Mouse (Mus musculus): ENCODE results near the gene Inpp5f.
"Not testable (repeated sequence)": the region's sequence is repeated elsewhere in the genome, so short reads cannot be mapped to it uniquely, and the experiment has no call there.

The Inpp5f gene

DNA sequence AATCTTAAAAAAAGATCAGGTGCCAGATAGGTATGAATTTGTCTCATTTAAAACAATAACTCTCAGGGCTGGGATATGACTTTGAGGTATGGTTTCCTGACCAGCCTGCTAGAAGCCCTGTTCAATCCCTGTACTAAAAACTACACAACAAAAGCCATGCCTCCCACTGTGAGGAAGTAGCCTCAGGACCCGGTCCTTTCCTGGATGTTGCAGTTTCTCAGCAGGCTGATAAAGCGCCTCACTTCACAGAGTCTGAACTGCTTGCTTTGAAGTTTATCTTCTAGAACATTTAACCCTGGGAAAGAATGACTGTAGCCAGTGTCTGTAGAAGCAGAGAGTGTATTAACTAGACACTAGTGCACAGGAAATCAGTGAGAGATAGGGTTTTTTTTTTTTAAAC, 57.7 kb downstream of the Inpp5f start:
- no peak for DNase-seq

DNA sequence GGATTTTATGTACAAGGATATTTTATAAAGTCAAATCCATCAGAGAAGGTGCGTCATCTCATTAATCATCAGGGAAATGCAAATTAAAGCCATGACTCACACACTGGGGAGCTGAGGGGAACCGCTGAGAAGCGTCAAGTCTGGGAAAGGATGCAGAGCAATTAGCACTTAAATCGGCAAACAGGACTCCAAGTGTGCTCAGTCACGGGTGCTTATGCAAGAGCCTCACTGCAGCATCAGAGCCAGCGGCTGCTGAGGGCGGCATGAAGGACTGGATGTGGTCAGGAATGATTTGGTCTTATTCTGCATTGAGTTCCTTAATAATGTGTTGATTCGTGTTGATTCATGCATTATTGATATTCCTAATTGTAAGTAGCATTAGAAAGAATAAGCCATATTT, 60.8 kb downstream of the Inpp5f start:
- DNase-seq: no peak

DNA sequence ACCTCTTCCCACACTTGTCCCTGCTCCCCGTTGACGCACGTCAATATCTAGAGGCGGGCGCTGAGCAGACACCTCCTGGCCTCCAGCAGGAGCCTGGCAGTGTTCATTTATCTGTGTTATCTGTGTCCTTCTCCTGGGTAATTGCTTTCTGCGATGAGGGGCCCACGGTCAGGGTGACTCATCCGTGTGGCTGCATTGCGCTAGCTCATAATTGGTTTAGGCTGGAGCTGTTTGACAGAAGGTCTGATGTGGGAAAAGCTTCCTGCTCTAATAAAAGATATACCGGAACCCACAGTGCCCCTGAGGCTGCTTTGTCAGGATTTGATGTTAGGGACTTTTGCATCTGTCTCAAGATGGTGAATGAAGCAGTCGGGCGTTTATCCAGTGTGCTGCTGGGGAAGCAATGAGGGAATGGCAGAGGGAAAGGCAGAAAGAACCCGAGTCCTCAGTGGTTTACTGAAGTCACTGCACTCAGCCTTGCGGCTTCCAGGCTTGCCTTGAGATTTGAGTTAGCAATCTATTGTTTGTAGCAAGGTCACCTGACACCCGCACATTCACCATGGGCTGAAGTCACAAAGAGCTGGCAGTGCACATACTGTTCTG, 61.4 kb downstream of the Inpp5f start:
- DNase-seq: no peak

DNA sequence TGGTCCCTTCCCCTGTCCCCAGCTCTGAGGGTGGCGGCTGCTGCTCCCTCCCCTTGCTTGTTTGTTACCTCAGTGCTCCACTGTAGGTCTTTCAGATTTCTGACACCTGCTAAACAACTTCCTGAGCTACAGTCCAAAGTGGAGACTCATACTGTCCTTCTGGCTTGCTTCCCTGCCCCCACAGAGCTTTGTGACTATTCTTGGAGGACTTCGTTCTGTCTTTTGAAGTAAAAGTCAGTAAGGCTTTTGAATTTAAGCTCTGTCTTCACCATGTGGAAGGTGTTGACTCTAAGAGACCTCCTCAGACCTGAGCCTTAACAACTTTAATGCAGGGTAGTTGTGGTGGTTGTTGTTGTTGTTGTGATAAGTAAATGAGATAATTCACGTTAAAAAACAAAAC, 67.4 kb downstream of the Inpp5f start:
- no peak for DNase-seq

DNA sequence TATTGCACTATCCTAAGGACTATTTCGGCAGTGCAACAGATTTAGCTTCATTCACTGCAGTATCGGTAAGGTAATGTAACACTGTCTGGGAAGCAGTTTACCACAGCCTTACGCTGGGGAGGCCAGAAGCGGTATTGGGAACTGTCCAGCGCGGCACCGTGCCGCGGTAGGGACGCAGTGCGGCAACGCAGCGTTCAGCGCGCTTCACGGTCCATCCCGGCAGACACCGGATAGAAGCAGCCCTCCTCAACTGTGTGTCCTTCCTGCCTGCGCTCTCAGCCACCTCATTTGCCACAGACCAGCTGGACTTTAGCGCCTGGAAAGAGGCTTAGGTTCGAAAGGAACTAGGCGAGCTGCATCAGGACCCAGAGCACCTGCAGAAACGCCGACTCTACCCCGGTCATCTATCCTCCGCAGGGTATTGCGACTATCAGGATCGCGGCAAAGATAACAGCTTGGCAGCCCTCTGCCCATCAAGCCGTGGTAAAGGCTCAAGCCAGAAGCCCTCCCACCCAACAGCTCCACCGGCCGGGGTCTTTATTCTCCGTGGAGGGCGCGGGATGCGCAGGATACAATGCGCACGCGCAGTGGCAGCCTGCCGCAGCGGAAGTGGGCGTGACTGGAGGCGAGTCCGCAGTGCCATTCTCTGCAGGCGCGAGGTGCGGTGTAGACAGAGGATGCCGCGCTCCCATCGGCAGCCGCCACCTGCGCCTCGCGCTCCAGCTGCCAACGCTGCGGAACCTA, 76.9 kb downstream of the Inpp5f start:
- DNase-seq: peak; percentile 74

DNA sequence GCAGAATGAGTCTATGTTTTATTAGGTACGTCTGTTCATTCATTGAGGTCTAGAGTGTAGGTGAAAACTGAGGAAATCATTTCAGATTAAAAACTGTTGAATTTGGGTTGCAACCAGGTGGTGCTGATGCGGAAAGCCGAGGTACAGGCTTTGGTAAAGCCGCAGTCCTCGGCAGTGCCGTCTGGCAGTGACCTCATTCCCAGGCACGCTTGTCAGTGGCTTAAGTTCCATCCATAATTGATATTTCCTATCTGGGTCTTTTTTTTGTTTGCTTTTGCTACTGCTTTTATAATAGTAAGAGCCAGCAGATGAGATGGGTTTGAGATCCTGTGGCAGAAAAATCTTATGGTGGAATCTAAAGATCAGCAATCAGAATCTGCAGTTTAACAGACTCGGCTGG, 78.2 kb downstream of the Inpp5f start:
- DNase-seq: no peak

DNA sequence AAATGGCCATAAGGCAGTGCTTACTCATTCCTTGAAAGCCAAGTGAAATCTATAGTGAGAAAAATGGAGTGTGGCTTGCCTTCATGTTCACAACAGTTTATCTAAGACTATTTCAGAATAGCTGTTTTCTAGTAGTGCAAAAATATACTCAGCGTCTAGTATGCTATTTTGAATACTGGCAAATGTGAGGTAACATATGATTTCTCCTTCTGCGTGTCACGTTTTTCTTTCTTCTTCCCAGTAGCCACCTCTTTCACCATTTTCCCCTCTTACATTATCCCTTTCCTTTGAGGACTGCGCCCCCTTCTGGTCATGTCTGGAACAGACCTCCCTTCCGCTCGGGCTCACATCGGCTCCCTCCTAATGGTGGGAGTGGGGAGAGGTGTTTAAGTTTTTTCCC, 78.9 kb downstream of the Inpp5f start:
- DNase-seq: peak; percentile 87

DNA sequence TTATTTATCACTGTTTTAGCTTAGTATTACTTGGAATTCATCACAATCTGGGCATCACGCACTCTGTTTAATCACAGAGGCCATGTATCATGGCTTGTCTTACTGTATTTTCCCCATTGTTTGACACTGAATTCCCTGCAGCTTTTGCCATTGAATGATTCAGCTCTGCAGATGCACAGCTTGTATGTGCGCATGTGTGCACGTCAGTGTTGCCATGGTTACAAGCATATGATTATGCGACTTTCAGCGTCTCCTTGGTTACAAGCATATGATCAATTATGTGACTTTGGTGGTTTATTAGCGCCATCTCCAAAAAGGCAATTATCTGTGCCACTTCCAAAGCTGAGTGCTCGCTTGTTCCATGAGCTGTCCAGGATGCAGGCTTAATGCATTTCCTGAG, 79.7 kb downstream of the Inpp5f start:
- DNase-seq: no peak

DNA sequence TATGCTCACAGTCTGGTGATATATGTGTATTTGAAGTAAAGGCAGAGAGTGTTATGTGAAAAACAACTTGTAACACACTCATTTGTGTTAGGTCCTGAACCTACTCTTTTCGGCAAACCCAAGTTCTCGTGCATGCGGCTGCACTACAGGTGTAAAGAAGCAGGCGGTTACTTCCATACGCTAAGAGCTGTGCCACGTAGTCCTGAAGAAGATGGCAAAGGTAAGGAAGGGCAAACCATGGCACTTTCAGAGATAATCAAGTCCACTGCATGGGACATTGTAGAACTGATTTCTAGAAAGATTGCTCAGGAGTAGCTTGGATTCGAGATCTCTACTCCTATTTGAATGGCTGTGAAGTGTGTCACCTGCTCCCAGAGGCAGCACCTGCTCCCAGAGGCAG, 81.0 kb downstream of the Inpp5f start:
- DNase-seq: no peak

DNA sequence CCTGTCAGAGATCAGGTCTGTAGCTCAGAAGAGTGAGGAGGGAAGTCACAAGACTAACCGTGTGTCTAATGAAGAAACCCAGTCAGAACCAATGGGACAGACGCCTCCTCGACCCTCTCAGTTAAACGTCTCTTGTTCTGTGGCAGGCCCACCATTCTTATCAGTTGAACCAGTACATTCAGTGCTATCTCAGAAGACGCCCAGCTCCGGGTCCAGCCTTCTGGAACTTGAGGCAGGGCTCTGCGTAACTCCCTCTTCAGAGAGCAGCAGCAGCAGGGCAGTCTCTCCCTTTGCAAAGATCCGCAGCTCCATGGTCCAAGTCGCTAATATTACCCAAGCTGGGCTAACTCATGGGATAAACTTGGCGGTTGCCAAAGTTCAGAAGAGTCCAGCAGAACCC, 83.7 kb downstream of the Inpp5f start:
- no peak for DNase-seq

DNA sequence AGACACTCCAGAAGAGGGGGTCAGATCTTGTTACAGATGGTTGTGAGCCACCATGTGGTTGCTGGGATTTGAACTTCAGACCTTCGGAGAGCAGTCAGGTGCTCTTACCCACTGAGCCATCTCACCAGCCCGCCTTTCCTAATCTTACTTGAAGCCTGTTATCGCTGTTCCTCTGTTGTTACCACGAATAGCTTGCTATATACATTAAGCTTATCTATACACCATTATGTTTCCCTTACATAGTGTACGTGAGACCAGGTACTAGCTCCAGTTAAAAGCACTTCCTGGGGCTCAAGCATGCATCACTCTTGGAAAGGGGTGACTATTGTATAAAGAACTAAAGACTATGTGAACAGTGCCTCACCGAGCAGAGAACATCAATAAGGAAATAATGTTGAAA, 88.8 kb downstream of the Inpp5f start:
- DNase-seq: not testable (repeated sequence)

DNA sequence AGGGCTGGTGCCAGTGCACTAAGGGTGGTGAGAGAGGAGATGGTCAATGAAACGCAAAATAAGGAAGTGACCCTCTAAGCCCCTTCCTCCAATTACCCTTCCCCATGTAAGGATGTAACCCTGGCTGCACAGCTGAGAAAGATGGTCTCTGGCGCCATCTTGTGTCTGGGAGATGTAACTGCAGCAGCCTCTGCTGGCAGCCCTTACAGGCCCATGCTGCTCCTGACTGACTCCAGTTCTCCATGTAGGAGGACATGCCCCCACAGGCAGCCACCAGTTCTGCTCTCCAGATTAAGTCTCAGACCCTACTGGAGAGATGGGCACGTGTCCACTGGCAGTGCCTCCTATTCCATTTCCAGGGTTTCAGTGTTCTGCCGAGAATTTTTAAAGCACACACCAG, 94.6 kb downstream of the Inpp5f start:
- DNase-seq: peak; percentile 67

DNA sequence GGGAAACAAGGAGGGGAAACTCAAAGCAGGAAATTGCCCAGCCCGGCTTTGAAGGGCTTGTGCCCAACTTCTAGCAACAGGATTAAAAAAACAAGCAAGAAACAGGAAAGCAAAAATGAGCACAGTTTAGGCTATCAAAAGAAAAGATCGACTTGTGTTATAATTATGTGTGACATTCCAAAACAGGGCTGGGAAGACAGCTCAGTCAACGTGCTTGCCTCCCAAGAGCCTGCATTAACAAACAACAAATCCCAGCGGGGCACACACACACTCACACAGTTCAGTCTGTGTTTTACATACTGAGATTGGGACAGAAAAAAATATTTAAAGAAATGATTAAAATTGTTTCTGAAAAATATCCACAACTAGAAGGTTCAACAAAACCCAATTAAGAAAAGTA, 106.9 kb downstream of the Inpp5f start:
- peak; percentile 27 for DNase-seq

DNA sequence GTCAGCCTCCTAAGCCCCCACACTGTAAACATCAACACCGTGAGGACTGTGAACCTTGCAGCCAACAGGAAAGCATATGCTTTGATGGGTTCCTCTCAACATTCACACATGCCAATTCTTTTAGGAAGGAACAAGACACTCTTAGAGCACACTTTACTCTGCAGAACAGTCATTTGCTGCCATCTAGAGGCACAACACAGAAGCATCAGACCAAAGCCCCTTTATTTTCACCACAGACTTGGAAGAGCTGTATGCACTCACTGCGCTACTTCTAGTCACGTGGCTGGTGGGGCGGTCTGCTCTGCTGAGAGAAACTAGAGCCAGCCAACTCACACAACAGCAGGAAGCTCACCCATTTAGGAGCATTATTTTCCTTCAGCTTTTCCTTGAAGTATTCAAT, 113.6 kb downstream of the Inpp5f start:
- peak; percentile 91 for DNase-seq

DNA sequence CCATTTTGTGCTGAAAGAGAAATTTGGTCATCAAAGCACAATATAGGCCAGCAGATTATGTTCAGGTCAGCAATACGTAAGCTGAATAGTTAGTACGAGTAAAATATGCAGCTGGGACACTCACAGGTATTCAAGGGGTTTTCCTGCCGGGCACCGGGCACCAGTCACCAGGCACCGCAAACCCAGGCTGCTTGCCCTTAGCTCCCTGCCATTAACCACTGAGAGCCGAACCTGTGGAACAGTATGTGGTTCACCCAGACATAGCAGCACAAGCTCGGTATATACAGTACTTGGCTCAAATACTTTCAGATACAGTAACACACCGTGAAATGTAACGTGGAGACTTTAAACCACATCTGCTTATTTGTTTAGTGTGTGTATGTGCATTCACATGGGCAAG, 114.1 kb downstream of the Inpp5f start:
- DNase-seq: no peak

DNA sequence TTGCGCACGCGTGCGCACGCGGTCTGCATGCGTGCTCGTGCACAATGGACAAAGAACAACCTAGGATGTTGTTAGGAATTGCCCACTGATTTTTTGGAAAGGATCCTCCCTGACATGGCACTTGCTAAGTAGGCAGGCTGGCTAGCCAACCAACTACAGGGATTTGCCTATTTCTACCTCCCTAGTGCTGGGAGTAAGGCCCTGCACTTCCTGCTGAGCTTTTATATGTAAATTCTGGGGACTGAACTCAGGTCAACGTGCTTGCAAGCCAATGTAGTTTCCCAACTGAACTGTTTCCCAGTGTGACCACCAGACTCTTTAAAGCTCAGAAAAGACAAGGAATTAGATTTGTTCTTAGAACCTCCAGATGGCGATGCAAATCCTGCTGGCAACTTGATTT, 115.9 kb downstream of the Inpp5f start:
- no peak for DNase-seq

DNA sequence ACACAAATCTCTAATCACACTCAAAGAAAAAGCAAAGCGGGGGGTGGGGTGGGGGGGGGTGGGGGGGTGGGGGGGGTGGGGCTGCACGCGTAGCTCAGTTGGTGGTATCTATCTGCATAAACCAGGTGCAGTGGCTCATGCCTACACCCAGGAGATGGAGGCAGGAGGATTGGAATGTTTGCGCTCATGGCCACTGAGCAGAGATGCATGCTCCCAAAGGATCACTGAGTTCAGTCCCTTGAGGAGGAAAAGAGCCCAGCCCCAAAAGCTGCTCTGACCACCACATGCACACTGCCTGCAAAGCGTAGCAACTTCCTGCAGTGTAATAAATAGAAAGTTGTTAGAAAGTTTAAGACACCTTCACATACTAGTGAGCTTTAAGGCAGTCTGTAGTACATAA, 116.6 kb downstream of the Inpp5f start:
- no peak for DNase-seq

DNA sequence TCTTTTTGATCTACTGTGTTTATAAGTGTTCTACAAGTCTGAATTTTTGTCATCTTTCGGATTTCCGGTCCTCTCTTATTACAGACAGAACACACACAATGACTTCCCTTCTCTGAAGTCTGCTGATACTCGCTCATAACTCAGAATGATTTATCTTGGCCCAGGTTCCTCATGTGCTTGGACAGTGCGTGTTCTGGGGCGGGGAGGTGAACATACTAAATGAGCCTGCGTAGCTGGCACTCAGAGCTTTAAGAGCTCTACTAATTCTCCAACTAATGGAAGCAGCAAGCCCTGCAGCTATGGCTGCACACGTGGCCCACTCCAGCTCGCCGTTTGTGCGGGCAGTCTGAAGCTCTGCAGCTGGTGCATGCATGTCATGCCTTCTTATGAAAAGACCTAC, 117.6 kb downstream of the Inpp5f start:
- DNase-seq: peak; percentile 31

DNA sequence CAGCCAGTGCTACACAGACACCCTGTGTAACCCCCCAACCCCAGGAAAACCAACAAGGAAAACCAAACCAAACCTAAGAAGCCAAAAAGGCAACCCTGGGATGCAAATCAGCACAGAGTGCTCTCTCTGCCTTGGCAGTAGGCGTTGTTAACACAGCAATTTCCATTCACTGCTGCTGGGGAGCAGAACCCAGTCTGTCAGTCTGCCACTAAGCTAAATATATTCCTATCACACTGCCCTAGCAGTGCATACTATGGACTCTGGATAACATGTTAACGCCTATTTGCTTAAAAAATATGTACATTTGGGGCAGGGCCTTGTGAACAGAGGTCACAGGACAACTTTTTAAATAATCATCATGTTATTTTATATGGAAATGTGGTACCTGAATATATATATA, 120.5 kb downstream of the Inpp5f start:
- no peak for DNase-seq

DNA sequence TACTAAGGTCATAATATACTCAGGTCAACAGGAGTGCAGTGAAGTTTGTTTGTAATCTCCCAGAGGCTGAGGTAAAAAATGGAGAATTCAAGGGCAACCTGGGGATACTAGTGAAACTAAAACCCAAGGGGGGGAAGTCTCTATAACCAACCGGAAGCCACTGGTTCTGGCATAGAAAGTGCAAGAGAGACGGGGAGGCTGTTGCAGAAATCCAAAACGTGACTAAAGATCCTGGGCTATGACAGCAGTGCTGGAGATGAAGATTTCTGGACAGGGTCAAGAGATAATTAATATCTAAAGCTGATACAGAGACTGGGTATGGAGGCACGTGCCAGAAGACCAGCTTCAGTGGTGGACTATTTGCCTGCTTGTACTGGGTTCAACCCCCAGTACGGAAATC, 126.9 kb downstream of the Inpp5f start:
- peak; percentile 31 for DNase-seq

DNA sequence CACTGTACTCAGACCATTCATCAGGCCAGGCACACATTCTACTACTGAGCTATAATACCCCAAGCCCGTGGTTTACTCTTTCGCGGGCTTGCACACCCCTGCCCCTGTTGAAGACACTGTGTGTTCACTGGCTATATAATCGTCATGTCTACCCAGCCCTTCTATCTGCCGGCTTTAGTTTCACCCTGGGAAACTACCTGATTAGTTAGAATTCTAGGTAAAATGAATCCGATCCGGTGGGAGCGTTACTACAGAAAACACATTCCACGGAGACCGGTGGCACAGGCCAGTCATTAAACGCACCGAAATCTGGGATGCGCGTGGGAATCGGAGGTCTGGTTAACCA, 128.0 kb downstream of the Inpp5f start:
- no peak for DNase-seq

DNA sequence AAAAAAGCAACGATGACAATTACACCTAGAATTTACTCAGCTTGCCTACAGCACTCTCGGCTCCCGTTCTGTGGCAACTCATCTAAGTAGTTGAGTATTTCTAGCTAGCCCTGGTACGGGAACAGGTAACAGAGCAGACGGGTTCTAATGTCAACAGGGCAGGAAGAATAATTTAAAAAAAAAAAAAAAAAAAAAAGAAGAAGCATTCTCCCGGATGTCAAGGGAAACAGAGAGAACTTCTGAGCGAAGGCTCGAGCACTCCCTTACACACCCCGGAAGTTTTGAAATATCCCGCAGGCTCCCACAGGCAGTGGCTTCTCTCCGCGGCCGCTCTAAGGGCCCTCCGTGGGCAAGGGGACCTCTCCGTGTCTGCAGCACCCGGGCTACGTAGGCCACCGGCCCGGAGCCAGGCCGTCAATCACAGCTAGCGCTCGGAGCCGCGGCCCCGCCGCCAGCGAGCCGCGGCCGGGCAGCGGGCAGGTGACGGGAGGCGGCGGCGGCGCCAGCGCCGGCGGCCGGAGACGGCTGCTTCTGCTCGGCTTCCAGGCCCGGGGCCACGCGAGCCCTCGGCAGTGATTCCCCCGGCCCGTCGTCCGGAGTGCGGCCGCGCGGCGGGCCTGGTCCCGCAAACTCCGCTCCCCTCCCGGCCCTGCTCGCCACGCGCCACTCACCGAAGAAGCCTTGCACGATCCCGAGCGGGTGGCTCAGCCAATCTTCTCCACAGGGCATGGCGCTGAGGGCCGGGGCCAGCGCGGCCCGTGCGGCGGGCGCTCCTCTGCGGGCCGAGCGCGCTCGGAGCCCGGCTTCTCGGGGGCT, 128.5 kb downstream of the Inpp5f start:
- DNase-seq: peak; percentile 72

DNA sequence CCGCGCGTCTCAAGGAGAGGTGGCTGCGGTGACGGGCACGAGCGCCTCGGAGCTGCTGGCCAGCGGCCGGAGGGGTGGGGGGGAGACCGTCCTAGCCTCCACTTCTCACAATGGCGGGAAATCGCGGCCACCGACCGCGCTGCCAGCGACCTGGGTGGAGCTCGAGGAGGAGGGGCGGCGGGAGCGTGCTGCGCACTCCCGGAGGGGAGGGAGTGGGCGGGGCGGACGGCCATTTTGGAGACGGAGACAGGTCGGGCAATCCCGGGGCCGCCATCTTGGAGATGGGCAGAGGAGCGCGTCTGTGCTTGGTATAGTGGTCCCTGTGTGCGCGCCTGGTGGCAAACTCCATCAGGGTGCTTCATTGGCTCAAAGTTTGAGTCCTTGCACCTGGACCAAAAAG, 129.2 kb downstream of the Inpp5f start, which contains the start of gene Mcmbp:
Mcmbp (minus strand) TSS at position 162 of the 400 bp plus-strand sequence.
- peak; percentile 98 for DNase-seq

DNA sequence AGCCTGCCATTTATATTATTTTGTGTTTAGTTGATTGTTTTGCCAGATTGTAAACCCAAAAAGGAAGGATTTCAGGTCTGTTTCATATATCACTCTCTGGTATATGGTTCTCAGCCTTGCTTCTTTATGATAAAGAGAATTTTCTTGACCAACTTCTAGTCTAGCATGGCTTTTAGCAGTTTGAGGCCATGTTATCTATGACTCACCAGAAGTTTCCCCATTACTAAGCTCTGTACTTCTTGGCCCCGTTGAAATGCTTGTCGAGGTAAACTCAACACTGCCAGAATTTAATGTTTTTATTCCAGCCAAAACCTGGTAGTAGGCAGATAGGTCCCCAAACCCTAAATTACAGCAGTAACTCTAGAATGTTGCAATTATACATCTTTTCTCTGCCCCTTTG, 132.8 kb downstream of the Inpp5f start:
- DNase-seq: no peak
